Mouse (Mus musculus) mature B cell (primary cell): ENCODE measurements around the gene Amdhd1.

Source experiments
- in situ Hi-C: fragments of 300-500 bp; cut with MboI; formaldehyde crosslinking; loops from 2 replicates; pipeline ENCODE4 v1.14.3; 2019

Amdhd1 gene

GRCm38 (mm10) chr10:93540431-93541210 is 788 bp upstream of the Amdhd1 start, which contains the start of gene Ccdc38:
TSS of gene Ccdc38 (plus strand) at chr10:93540632.
- in situ Hi-C loops: no loop called here

GRCm38 (mm10) chr10:93538818-93539217 is 1.0 kb downstream of the Amdhd1 start:
- in situ Hi-C loops: no loop called here

- in situ Hi-C loops: no loop called here
These were observed 1.5 kb downstream of the Amdhd1 start for GRCm38 (mm10) chr10:93538287-93538686.

DNA sequence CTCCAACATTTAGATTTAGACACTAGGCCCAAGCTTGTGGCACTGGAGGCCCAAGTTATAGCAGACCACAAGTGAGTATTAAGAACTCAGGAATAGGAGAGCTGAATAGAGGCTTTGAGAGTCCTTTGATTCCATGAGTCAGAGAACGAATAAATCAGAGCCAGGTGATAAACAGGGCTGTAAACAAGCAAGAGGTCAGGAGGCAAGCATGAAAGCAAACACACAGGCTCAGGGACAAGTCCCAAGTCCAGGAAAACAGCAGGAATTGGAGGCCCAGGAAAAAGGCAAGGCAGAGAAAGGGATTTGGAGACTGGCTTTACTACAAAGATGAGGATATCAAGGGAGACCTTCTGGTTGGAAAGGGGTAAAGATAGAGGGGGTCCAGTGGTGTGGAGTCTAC is 14.5 kb downstream of the Amdhd1 start:
- in situ Hi-C loops: no loop called here

DNA sequence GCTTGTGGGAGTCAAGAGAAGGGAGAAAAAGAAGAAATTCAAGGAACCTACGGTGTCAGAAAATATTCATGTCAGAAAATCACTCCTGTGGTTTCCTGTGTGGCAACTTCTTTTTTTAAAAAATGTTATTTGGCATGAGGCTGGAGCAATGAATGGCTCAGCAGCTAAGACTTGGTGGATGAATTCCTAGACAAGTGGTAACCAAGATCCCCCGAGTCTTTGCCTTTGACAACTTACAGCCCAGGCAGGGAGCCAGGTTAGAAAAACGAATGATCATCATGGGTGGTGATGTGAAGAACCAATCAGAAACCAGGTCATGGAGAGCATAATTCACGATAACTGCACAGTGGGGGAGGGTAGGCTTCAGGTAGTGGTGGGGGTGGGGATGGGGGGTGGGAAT is 18.8 kb downstream of the Amdhd1 start:
- in situ Hi-C loops: no loop called here

GRCm38 (mm10) chr10:93519756-93520155 is 20.1 kb downstream of the Amdhd1 start:
- in situ Hi-C loops: no loop called here

- in situ Hi-C loops: no loop called here
These were observed 20.7 kb downstream of the Amdhd1 start for GRCm38 (mm10) chr10:93519159-93519558.

DNA sequence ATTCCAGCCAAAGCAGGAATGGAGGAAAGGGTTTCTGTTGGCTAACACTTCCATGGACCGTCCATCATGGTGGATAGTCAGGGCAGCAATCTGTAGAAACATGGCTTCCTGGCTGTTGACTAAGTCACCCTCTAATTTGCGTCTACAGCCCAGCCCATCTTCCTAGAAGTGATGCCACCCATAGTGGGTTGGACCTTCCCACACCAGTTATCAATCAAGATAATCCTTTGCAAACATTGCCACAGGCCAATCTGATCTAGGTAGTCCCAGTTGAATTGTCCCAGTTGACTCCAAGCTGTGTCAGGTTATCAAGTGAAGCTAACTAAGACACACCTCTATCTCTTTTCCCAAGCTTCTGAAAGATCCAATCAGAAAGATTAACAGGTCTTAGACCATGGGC is 21.2 kb downstream of the Amdhd1 start:
- in situ Hi-C loops: no loop called here

DNA sequence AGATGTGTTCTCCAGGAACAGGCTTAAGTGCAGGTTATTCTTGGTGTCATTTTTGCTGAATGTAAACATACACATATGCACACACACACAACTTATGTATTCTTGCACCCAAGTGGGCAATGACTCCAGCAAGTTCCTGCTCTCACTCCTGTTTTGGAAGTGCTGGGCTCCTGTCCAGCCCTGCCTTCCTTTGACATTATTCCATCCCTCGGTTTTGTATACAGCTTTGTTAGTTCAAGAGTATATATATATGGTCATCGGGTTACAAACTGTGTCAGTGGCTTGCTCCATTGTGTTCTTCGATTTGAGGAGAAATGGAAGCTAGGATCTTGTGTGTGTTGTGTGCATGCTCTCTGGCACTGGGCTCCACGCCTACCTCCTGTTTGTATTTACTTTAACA is 21.6 kb downstream of the Amdhd1 start:
- in situ Hi-C loops: no loop called here

- in situ Hi-C loops: no loop called here
These were observed 22.1 kb downstream of the Amdhd1 start for GRCm38 (mm10) chr10:93517754-93518153.

DNA sequence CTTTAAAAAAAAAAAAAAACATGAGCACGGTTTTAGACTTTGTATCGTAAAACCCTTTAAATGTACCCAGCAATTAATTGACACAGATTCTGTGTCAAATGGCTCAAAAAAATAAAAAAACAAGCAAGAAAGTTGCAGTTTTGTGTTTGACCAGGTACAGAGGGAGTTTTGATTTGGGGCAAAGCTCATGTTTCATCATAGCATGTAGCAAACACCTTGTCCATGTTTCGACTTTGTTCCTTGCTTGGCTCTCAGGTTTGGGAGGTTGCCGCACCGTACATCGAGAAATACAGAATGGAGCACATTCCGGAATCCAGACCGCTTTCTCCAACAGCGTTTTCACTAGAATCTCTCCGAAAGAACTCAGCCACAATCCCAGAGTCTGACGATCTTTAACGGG is 23.9 kb downstream of the Amdhd1 start:
- in situ Hi-C loops: no loop called here

DNA sequence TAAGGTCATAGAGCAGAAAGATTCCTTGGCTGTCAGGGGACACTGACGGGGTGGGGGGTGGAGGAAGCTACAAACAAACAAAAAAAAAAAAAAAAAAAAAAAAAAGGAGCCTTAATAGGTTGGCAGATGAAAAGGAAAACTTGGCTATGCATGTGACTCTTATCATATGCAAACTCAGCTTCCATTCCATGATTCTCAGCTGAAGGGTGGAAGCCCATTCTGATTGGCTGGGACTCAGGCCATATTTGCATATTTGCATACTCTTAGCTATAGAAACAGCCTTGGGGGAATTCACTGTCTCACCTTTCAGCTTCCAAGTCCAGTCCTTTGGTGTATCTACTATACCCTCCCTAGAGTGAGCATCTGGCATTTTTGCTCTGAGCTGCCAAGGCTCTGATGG is 24.4 kb downstream of the Amdhd1 start:
- in situ Hi-C loops: no loop called here

- in situ Hi-C loops: no loop called here
These were observed 30.2 kb downstream of the Amdhd1 start for GRCm38 (mm10) chr10:93509532-93510153.

DNA sequence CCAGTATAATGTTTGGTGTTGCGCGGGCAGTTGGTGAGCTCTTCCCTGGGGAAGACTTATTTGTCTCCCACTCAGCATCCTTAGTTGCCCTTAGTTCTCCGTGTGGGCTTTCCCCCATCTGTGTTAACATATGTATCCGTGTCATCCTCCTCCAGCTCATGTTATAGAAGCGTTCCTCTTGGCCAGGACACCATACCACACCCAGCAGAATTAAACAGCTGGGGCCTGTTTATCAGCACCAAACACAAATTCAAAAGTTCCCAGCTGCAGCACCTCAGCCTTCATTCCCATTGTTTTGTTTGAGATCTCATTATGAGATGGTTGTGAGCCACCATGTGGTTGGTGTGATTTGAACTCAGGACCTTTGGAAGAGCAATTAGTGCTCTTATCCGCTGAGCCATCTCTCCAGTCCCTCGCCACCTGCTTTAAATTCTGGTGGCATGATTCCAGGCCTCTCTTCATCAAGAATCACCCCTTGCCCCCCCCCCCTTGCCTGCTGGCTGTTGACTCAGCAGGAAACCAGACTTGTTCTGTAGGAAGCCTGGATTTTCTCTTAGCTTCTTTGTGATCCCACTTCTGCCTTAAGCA is 31.4 kb downstream of the Amdhd1 start:
- in situ Hi-C loops: no loop called here

- in situ Hi-C loops: no loop called here
These were observed 38.5 kb downstream of the Amdhd1 start for GRCm38 (mm10) chr10:93501346-93501745.

DNA sequence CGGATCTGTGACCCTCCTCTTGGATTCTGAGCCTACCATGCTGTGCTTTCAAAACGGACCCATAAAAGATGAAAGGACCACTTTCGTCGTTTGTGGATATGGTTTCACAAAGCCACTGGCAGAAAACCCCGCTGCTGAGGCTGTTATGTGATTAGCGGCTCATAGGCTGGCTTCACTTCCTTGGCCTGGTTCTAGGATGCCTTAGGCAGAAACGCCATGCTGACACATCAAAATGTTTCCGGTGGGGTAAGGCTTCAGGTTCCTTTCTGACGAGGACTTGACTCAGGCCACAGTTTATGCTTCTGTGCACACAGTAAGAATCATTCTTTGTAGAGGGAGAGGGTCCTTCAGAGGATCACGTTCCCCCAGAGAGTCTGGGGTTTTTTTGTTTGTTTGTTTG is 39.0 kb downstream of the Amdhd1 start:
- in situ Hi-C loops: no loop called here

DNA sequence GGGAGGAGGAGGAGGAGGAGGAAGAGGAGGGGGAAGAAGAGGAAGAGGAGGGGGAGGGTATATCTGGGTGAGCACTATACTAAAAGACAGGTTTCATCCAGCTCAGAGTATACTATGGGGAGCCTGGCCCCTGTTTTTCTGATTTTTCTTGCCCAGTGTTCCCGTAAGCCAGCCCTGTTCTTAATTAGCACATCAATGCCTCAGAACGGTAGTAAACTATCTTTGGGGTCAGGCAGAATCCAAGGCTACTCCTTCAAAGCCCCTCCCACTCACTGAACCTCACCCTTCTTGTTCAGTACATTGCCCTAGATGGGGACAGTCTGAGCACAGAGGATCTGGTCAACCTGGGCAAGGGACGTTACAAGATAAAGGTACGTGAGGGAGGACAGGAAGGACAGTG is 49.4 kb downstream of the Amdhd1 start:
- in situ Hi-C loops: no loop called here

- in situ Hi-C loops: no loop called here
These were observed 51.0 kb downstream of the Amdhd1 start for GRCm38 (mm10) chr10:93488828-93489226.

- in situ Hi-C loops: no loop called here
These were observed 51.6 kb downstream of the Amdhd1 start, which contains the start of gene Hal for GRCm38 (mm10) chr10:93488066-93488827. TSS of gene Hal (plus strand) at chr10:93488768.

- in situ Hi-C loops: no loop called here
These were observed 53.2 kb downstream of the Amdhd1 start for GRCm38 (mm10) chr10:93486622-93487021.

- in situ Hi-C loops: no loop called here
These were observed 54.7 kb downstream of the Amdhd1 start for GRCm38 (mm10) chr10:93485055-93485691.

DNA sequence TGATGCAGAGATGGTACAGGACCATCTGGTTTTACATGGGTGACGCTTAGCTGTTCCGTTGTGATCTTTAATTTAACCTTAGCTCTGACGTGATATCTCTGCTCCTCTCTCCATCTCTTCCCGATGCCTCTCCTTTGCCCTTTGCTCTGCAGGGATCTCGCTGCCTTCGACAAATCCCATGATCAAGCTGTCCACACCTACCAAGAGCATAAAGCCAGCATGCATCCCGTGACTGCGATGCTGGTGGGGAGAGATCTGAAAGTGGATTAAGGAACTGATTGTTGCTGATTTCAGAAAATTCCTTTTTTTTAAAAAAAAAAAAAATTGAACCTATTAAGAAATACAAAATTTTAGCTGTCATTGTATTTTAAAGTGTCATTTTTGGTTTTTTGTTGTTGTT is 55.3 kb downstream of the Amdhd1 start:
- in situ Hi-C loops: no loop called here
